Mouse (Mus musculus): Measurements from ENCODE around the gene Birc2. TPM values are rescaled to one million over a fixed set of nuclear protein-coding genes. Genes with fewer than 3 reads are reported as not detected.

Gene Birc2
- polyA plus RNA-seq, 1 experiment: 51.9 TPM

GRCm38 (mm10) chr9:7805101-7805506 is 31.8 kb downstream of the Birc2 start:
- no peaks in the 10 kb centered on the region for H3K36me3 ChIP-seq (ENCODE audit: control insufficient read depth, insufficient read depth, low read length, poor library complexity, severe bottlenecking)
- peak overlapping the region; percentile 12 for H3K4me3 ChIP-seq (ENCODE audit: low read depth, low read length)
- H3K9me3 ChIP-seq (replicated peaks; ENCODE audit: control insufficient read depth, insufficient read depth, low read length, poor library complexity, severe bottlenecking): peaks cover 16% of the 10 kb centered on the region
- TF ChIP-seq EP300 (IDR thresholded peaks at IDR 0.05; ENCODE audit: insufficient read depth, low read depth, low read length) (no peak), CTCF (IDR thresholded peaks at IDR 0.05; ENCODE audit: low read depth, low read length) (no peak), POLR2A (IDR thresholded peaks at IDR 0.05; ENCODE audit: insufficient read depth, low read length) (no peak)
- no peak overlapping the region for H3K9ac ChIP-seq (ENCODE audit: low read depth, poor library complexity, severe bottlenecking)
- H3K27ac ChIP-seq (ENCODE audit: insufficient read depth, low read length): peak overlapping the region; percentile 10; the same call in 1 of the 2 replicates
- H3K27me3 ChIP-seq (ENCODE audit: control insufficient read depth, insufficient read depth, low read length, poor library complexity, severe bottlenecking): no peaks in the 10 kb centered on the region
- no peaks in the 10 kb centered on the region for H3K4me1 ChIP-seq (ENCODE audit: control insufficient read depth, insufficient read depth, low read length)

GRCm38 (mm10) chr9:7798555-7798954 is 38.3 kb downstream of the Birc2 start:
- peaks cover 11% of the 10 kb centered on the region; the same call in 1 of the 2 replicates for H3K36me3 ChIP-seq (ENCODE audit: control insufficient read depth, insufficient read depth, low read length, poor library complexity, severe bottlenecking)
- peak overlapping the region; percentile 95 for H3K27ac ChIP-seq (ENCODE audit: insufficient read depth, low read length)
- H3K27me3 ChIP-seq (ENCODE audit: control insufficient read depth, insufficient read depth, low read length, poor library complexity, severe bottlenecking): no peaks in the 10 kb centered on the region
- peak overlapping the region; percentile 63 for H3K9ac ChIP-seq (ENCODE audit: low read depth, poor library complexity, severe bottlenecking)
- H3K4me3 ChIP-seq (ENCODE audit: low read depth, low read length): peak overlapping the region; percentile 4
- TF ChIP-seq EP300 (IDR thresholded peaks at IDR 0.05; ENCODE audit: insufficient read depth, low read depth, low read length) (peak; percentile 54; the same call in 1 of the 2 replicates), CTCF (IDR thresholded peaks at IDR 0.05; ENCODE audit: low read depth, low read length) (no peak)
- H3K4me1 ChIP-seq (ENCODE audit: control insufficient read depth, insufficient read depth, low read length): peaks cover 5% of the 10 kb centered on the region
- no peaks in the 10 kb centered on the region for H3K9me3 ChIP-seq (replicated peaks; ENCODE audit: control insufficient read depth, insufficient read depth, low read length, poor library complexity, severe bottlenecking)

GRCm38 (mm10) chr9:7797542-7797941 is 39.3 kb downstream of the Birc2 start:
- TF ChIP-seq POLR2A (IDR thresholded peaks at IDR 0.05; ENCODE audit: insufficient read depth, low read length): no peak
- no peak for TF ChIP-seq CTCF (IDR thresholded peaks at IDR 0.05; ENCODE audit: low read depth, low read length)
- no peak for TF ChIP-seq EP300 (IDR thresholded peaks at IDR 0.05; ENCODE audit: insufficient read depth, low read depth, low read length)
- Histone ChIP-seq H3K9ac (ENCODE audit: low read depth, poor library complexity, severe bottlenecking) (no peak overlapping the region; the same call in 1 of the 2 replicates), H3K27ac (ENCODE audit: insufficient read depth, low read length) (peak overlapping the region; percentile 94), H3K9me3 (replicated peaks; ENCODE audit: control insufficient read depth, insufficient read depth, low read length, poor library complexity, severe bottlenecking) (no peaks in the 10 kb centered on the region), H3K4me1 (ENCODE audit: control insufficient read depth, insufficient read depth, low read length) (peaks cover 5% of the 10 kb centered on the region), H3K36me3 (ENCODE audit: control insufficient read depth, insufficient read depth, low read length, poor library complexity, severe bottlenecking) (peaks cover 18% of the 10 kb centered on the region), H3K27me3 (ENCODE audit: control insufficient read depth, insufficient read depth, low read length, poor library complexity, severe bottlenecking) (no peaks in the 10 kb centered on the region), H3K4me3 (ENCODE audit: low read depth, low read length) (no peak overlapping the region)

DNA sequence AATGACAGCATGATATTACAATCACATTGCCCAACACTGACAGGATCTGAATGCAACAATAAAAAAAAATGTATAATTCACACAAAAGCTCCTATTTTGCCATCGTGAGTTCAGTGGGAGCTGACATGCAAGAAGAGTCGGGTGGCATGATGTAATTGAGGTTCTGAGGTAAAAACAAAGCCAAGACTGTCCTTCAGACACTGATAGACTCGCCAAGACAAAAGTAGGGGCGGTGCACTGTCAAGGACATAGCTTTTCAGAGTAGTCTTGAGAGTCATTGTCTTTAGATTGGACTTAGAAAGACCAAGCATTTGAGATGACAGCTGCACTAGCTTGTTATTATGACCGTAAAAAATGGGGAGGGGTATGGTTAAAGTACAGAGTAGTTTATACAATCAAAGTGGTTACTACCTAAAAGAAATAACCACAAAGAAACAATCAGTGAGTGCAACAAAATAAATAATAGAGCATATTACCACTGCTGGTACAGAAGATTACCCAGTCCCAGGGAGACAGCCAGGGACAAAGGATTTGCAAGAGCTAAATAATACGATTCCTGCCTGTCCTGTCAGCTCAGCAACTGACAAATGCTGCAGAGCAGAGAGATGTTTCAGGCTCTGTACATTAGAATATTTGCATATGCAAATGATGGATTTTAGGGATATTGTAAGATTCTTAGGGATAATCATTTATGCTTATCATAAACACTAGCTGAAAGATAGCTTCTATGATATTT is 40.6 kb downstream of the Birc2 start:
- TF ChIP-seq CTCF (IDR thresholded peaks at IDR 0.05; ENCODE audit: low read depth, low read length): no peak

DNA sequence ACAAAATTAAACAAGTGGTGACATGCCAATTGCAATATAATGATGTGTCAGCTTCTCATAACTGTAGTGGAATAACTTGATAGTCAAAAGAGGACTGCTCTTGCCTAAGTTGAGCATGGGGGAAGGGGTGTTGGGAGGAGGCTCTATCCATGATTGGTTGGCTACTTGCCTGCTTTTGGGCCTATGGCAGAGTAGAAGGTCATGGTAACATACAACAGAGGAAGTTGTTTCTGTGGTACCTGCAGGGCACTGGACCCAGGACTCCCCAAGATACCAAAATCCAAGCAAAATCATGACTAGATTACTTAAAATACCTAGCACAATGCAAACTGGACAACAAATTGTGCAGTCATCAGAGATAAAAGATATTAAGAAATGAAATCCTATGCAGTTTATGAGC is 41.3 kb downstream of the Birc2 start:
- Histone ChIP-seq H3K36me3 (ENCODE audit: control insufficient read depth, insufficient read depth, low read length, poor library complexity, severe bottlenecking) (peaks cover 33% of the 10 kb centered on the region), H3K4me3 (ENCODE audit: low read depth, low read length) (no peak overlapping the region), H3K4me1 (ENCODE audit: control insufficient read depth, insufficient read depth, low read length) (peaks cover 5% of the 10 kb centered on the region), H3K9me3 (replicated peaks; ENCODE audit: control insufficient read depth, insufficient read depth, low read length, poor library complexity, severe bottlenecking) (no peaks in the 10 kb centered on the region), H3K27ac (ENCODE audit: insufficient read depth, low read length) (peak overlapping the region; percentile 31; the same call in 1 of the 2 replicates), H3K9ac (ENCODE audit: low read depth, poor library complexity, severe bottlenecking) (no peak overlapping the region), H3K27me3 (ENCODE audit: control insufficient read depth, insufficient read depth, low read length, poor library complexity, severe bottlenecking) (no peaks in the 10 kb centered on the region)
- no peak for TF ChIP-seq POLR2A (IDR thresholded peaks at IDR 0.05; ENCODE audit: insufficient read depth, low read length)
- TF ChIP-seq CTCF (IDR thresholded peaks at IDR 0.05; ENCODE audit: low read depth, low read length): no peak
- TF ChIP-seq EP300 (IDR thresholded peaks at IDR 0.05; ENCODE audit: insufficient read depth, low read depth, low read length): no peak

More for the DNA sequence above, 40.6 kb downstream of the Birc2 start:
- Histone ChIP-seq H3K9ac (ENCODE audit: low read depth, poor library complexity, severe bottlenecking) (no peak overlapping the region), H3K9me3 (replicated peaks; ENCODE audit: control insufficient read depth, insufficient read depth, low read length, poor library complexity, severe bottlenecking) (no peaks in the 10 kb centered on the region), H3K4me3 (ENCODE audit: low read depth, low read length) (no peak overlapping the region), H3K36me3 (ENCODE audit: control insufficient read depth, insufficient read depth, low read length, poor library complexity, severe bottlenecking) (peaks cover 26% of the 10 kb centered on the region), H3K27me3 (ENCODE audit: control insufficient read depth, insufficient read depth, low read length, poor library complexity, severe bottlenecking) (no peaks in the 10 kb centered on the region), H3K27ac (ENCODE audit: insufficient read depth, low read length) (peak overlapping the region; percentile 45; the same call in 1 of the 2 replicates), H3K4me1 (ENCODE audit: control insufficient read depth, insufficient read depth, low read length) (peaks cover 5% of the 10 kb centered on the region)

DNA sequence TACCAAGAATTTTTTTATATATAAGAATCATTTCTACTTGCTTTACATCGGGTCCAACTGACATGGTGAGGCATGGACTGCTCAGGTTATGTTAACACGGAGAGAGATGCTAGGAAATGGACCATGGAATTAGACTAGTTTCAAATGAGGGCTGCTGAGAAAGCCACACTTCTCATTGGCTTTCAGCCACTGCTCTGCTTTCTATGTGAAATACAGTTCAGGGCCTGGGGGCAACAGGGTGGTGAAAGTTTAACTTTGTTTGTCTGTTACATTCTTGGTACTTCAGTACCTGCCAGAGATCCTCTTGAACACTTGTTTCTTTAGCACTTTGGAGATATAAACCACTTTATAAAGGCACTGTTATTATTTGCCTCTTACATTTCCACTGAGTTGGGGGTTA is 43.3 kb downstream of the Birc2 start:
- H3K4me3 ChIP-seq (ENCODE audit: low read depth, low read length): no peak overlapping the region
- H3K9me3 ChIP-seq (replicated peaks; ENCODE audit: control insufficient read depth, insufficient read depth, low read length, poor library complexity, severe bottlenecking): no peaks in the 10 kb centered on the region
- no peak overlapping the region for H3K27ac ChIP-seq (ENCODE audit: insufficient read depth, low read length)
- no peak for TF ChIP-seq EP300 (IDR thresholded peaks at IDR 0.05; ENCODE audit: insufficient read depth, low read depth, low read length)
- TF ChIP-seq CTCF (IDR thresholded peaks at IDR 0.05; ENCODE audit: low read depth, low read length): no peak
- no peak for TF ChIP-seq POLR2A (IDR thresholded peaks at IDR 0.05; ENCODE audit: insufficient read depth, low read length)
- no peaks in the 10 kb centered on the region for H3K27me3 ChIP-seq (ENCODE audit: control insufficient read depth, insufficient read depth, low read length, poor library complexity, severe bottlenecking)
- no peak overlapping the region for H3K9ac ChIP-seq (ENCODE audit: low read depth, poor library complexity, severe bottlenecking)
- peaks cover 34% of the 10 kb centered on the region for H3K36me3 ChIP-seq (ENCODE audit: control insufficient read depth, insufficient read depth, low read length, poor library complexity, severe bottlenecking)
- H3K4me1 ChIP-seq (ENCODE audit: control insufficient read depth, insufficient read depth, low read length): peaks cover 5% of the 10 kb centered on the region

Data from ES-Bruce4 (cell line).